Mouse (Mus musculus): ENCODE measurements around the gene Spata5.

Spata5 gene

GRCm38 (mm10) chr3:37420641-37421040 lies 945 bp downstream of the Spata5 start:
- no peak for DNase-seq (ENCODE audit: low read depth, low spot score)

GRCm38 (mm10) chr3:37421179-37421578 lies 1.5 kb downstream of the Spata5 start:
- no peak for DNase-seq (ENCODE audit: low read depth, low spot score)

GRCm38 (mm10) chr3:37426069-37426468 lies 6.4 kb downstream of the Spata5 start:
- no peak for DNase-seq (ENCODE audit: low read depth, low spot score)

- no peak for DNase-seq (ENCODE audit: low read depth, low spot score)
Measured at GRCm38 (mm10) chr3:37430359-37430758, 10.7 kb downstream of the Spata5 start.

- no peak for DNase-seq (ENCODE audit: low read depth, low spot score)
Measured at GRCm38 (mm10) chr3:37439770-37440169, 20.1 kb downstream of the Spata5 start.

DNA sequence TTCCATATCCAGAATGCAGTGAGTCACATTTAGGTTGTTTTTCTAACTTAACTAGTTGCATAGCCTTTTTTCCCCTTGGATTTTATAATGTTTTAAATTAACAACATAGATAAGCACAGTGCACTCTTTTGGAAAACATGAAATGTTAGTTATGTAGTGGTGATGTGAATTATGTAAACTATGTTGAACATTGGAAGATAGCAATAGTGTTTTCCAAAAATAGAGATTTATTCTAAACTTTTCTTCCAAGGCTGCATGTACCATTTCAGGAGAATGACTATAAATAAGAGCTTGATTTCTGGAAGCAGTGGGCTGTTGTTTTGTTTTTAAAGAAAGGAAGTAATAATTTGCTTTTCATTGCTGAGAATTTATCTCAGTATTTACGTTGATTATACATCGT lies 23.7 kb downstream of the Spata5 start:
- DNase-seq (ENCODE audit: low read depth, low spot score), result no peak

DNA sequence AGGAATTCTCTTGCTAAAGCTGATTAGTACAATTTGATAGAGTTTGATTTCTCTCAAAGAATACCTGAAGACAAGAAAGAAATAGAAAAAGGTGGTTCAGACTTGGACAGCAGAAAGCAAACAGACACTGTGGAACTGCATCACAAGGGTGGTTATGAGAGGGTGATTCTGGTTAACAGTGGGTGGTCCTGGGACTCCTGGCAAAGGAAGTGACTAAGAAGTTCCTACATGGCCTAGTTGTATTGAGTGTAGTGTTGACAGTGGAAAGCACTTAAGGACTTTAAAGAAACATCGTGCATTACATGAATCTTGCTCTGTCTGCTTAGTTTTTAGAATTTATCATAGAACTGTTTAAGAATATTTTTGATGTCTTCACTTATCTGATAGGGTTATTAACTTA lies 36.3 kb downstream of the Spata5 start:
- no peak for DNase-seq (ENCODE audit: low read depth, low spot score)

DNA sequence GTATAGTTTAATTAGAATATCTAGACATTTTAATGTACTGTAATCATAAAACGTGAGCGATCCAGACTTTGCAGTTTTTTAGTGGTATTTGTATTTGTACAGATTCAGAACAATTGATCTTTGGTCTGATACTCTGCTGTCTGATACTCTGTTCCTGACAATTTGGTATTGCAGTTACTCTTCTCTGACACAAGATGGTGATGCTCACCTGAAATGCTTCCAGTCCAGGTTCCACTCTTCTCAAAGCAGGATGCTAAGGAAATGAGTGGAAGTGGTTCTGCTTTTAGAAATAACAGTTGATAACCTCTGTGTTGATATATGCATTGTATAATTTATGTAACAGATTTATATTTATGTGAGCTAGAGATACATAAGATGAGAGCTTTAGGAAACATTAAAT lies 48.5 kb downstream of the Spata5 start:
- no peak for DNase-seq (ENCODE audit: low read depth, low spot score)

GRCm38 (mm10) chr3:37469353-37469752 lies 49.7 kb downstream of the Spata5 start:
- DNase-seq (ENCODE audit: low read depth, low spot score), result no peak

DNA sequence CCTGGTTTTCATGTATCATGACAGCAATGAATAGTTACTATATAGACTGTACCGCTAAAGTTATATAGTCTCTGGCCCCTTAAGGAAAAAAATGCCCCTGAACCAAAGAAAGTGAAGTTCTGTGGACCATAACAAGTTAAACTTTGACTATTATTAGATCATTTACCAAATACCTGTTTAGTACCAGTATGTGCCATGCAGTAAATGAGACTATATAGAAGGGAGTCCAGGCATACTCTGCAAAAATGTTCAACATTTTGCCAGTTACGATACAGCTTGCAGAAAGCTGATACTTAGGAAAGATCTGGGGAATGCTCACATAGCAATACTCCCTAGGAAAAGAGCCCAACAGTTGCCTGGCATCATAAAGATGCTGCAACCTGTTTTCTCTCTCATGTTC lies 51.2 kb downstream of the Spata5 start:
- DNase-seq (ENCODE audit: low read depth, low spot score), result no peak

DNA sequence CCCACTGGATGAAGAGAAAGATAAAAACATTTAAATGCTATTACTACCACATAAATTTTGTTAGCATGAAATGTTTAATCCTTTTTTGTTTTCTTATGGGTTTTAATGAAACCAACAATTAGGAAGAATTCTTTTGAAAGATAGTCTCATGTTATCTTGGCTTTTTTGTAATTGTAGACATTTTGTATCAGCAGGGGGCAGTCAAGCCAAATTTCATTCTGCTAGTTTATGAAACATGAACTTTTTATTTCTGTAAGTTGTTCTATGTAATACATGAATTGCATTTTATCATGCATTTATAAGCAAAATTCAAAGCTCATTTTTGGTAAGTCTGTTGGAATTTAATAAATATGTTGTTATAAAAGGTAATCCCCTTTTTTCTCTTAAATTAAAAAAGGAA lies 52.8 kb downstream of the Spata5 start:
- no peak for DNase-seq (ENCODE audit: low read depth, low spot score)

DNA sequence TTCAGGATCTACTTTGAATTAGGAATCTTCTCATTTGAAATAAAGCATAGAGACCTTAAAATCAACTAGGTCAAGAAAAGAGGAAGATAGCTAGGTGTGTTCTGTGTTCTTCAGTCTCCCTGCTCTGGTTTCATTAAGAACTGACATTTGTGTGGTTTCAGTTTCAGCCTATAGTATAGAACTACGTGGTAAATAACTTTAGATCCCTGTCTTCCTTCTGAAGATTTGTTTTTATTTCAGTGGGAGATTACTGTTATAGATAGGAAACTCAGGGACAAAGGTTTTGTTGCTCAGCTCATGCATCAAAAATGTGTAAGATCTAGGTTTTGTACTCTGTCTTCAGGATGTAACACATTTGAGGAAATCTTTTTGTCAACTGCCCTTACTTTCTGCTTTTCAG lies 56.8 kb downstream of the Spata5 start:
- no peak for DNase-seq (ENCODE audit: low read depth, low spot score)

DNA sequence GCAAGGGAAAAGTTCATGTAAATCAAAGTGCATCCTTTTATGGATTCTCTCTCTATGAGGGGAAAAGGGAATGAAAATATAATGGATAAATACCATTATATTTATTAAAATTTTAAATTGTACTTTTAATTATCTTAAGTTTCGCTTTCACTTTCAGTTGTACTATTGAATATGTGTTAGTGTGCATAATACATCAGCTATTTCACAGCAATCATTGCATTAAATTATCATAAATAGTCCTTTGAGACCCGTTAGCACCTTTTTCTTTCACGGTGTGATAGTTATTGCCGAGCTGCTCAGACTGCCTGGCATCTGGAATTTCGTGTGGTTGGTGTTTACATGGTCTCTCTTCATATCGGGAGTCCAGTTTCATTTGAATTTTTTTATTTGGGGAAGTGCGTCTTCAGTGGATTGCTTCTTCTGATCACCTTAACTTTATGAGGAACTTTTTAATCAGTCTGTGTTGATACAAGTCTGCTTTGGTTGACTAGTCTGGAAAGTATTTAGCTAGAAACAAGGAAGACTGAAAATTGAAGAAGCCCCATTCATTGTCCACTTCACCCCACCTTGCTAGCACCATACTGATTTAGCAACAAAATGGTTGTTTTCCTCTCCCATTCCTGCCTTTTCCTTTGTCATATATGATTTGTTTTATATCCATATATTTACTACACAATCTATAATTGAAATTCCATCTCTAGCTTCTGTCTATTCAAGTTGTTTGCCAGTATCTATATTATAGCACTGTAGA lies 57.9 kb downstream of the Spata5 start:
- no peak for DNase-seq (ENCODE audit: low read depth, low spot score)

GRCm38 (mm10) chr3:37479771-37480170 lies 60.1 kb downstream of the Spata5 start:
- DNase-seq (ENCODE audit: low read depth, low spot score), result no peak

- DNase-seq (ENCODE audit: low read depth, low spot score), result peak; percentile 26
Measured at GRCm38 (mm10) chr3:37481295-37481694, 61.6 kb downstream of the Spata5 start.

DNA sequence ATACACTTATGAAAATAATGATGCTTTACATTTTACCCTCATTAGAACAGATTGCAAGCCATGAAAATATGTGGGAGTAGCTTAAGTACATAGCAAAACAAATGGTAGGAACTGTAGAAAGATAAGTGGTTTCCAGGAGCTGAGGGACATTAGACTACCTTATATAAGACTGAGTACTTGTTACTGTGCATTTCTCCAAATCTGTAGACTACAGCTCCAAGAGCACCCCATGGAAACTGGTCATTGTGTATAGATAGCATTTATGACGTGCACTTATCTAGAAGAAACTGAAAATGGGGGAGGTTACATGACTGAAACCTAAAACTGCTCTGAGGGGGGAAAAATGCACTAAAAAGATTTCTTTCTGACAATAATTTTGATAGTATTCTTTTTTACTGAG lies 63.0 kb downstream of the Spata5 start:
- no peak for DNase-seq (ENCODE audit: low read depth, low spot score)

- no peak for DNase-seq (ENCODE audit: low read depth, low spot score)
Measured at GRCm38 (mm10) chr3:37483709-37484265, 64.1 kb downstream of the Spata5 start.

- no peak for DNase-seq (ENCODE audit: low read depth, low spot score)
Measured at GRCm38 (mm10) chr3:37487639-37488038, 67.9 kb downstream of the Spata5 start.

DNA sequence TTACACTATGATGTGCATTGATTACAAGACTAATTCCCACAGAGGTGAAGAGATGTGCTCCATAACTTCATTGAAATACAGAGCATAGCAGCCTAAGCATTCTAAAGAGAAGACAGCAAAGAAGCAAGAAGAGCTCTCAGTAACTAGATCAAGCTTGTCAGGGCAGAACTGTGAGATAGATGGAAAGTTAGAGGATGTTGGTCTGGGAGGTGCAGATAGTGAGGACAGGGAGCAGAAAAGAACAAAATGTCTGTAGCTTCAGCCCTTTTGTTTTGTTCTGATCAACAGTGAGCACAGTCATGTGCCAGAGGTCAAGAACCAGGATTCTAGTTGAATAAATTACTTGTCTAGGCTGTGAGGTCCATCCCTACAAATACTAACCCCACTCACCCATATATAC lies 68.5 kb downstream of the Spata5 start:
- DNase-seq (ENCODE audit: low read depth, low spot score), result no peak

- DNase-seq (ENCODE audit: low read depth, low spot score), result no peak
Measured at GRCm38 (mm10) chr3:37490025-37490424, 70.3 kb downstream of the Spata5 start.

- DNase-seq (ENCODE audit: low read depth, low spot score), result no peak
Measured at GRCm38 (mm10) chr3:37500939-37501338, 81.2 kb downstream of the Spata5 start.

DNA sequence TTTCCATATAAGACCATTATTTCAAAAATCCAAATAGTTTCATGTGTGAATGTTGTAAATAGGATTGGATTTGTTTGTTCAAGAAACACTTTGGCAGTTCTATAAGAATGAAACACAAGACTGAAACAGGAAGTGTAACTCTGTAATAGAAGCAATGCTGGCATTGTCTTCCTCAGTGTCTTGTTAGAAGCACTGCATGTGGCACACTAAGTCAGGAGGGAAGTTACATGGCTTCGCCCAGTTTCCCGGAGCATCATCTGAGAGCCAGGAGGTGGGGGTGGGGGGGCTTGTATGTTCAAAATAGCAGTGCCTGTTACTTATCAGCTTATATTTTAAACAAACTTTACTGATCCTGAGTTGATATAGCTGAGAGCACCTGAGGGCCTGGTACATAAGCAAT lies 82.9 kb downstream of the Spata5 start:
- DNase-seq (ENCODE audit: low read depth, low spot score), result no peak

GRCm38 (mm10) chr3:37503846-37504245 lies 84.2 kb downstream of the Spata5 start:
- DNase-seq (ENCODE audit: low read depth, low spot score), result no peak

All from WW6 (cell line).